Mouse (Mus musculus): ENCODE measurements around the gene Hoxd9. TPM values are rescaled to one million over a fixed set of nuclear protein-coding genes. Genes with fewer than 3 reads are reported as not detected.

Gene Hoxd9
- total RNA-seq, 4 experiments from 2014 or later = 0.22 to 0.49 (median 0.48) TPM

- no peak for DNase-seq (ENCODE audit: low spot score)
These were observed 16.0 kb downstream of the Hoxd9 start for GRCm38 (mm10) chr2:74713239-74714150.

GRCm38 (mm10) chr2:74714156-74714789 lies 16.7 kb downstream of the Hoxd9 start:
- no peak for DNase-seq (ENCODE audit: low spot score)

- DNase-seq (ENCODE audit: low spot score) = no peak
These were observed 17.4 kb downstream of the Hoxd9 start for GRCm38 (mm10) chr2:74714881-74715280.

- peak; percentile 84 for DNase-seq (ENCODE audit: low spot score)
These were observed 18.1 kb downstream of the Hoxd9 start for GRCm38 (mm10) chr2:74715504-74716241.

GRCm38 (mm10) chr2:74720384-74720783 lies 22.9 kb downstream of the Hoxd9 start:
- DNase-seq (ENCODE audit: low spot score) = no peak

GRCm38 (mm10) chr2:74720955-74721491 lies 23.5 kb downstream of the Hoxd9 start:
- no peak for DNase-seq (ENCODE audit: low spot score)

GRCm38 (mm10) chr2:74721882-74722281 lies 24.4 kb downstream of the Hoxd9 start:
- DNase-seq (ENCODE audit: low spot score) = no peak

GRCm38 (mm10) chr2:74722949-74723348 lies 25.4 kb downstream of the Hoxd9 start:
- DNase-seq (ENCODE audit: low spot score) = no peak

GRCm38 (mm10) chr2:74724244-74725015 lies 26.9 kb downstream of the Hoxd9 start:
- DNase-seq (ENCODE audit: low spot score) = no peak

GRCm38 (mm10) chr2:74725171-74725570 lies 27.6 kb downstream of the Hoxd9 start:
- DNase-seq (ENCODE audit: low spot score) = no peak

GRCm38 (mm10) chr2:74726551-74726950 lies 29.0 kb downstream of the Hoxd9 start, which contains the start of gene Gm28230:
Gm28230 (plus strand) TSS chr2:74726728.
- no peak for DNase-seq (ENCODE audit: low spot score)

- no peak for DNase-seq (ENCODE audit: low spot score)
These were observed 29.6 kb downstream of the Hoxd9 start for GRCm38 (mm10) chr2:74726973-74727639.

GRCm38 (mm10) chr2:74727640-74728302 lies 30.2 kb downstream of the Hoxd9 start:
- no peak for DNase-seq (ENCODE audit: low spot score)

GRCm38 (mm10) chr2:74728303-74728680 lies 30.8 kb downstream of the Hoxd9 start:
- no peak for DNase-seq (ENCODE audit: low spot score)

- DNase-seq (ENCODE audit: low spot score) = no peak
These were observed 32.8 kb downstream of the Hoxd9 start for GRCm38 (mm10) chr2:74730331-74730730.

- no peak for DNase-seq (ENCODE audit: low spot score)
These were observed 33.5 kb downstream of the Hoxd9 start for GRCm38 (mm10) chr2:74731055-74731454.

- no peak for DNase-seq (ENCODE audit: low spot score)
These were observed 34.4 kb downstream of the Hoxd9 start for GRCm38 (mm10) chr2:74731799-74732512.

GRCm38 (mm10) chr2:74732513-74733316 lies 35.2 kb downstream of the Hoxd9 start:
- no peak for DNase-seq (ENCODE audit: low spot score)

- DNase-seq (ENCODE audit: low spot score) = no peak
These were observed 35.8 kb downstream of the Hoxd9 start for GRCm38 (mm10) chr2:74733317-74733661.

Measured in heart, adult 8-10 months (tissue).